Mouse (Mus musculus): ENCODE measurements around the gene Scimp. TPM values are rescaled to one million over a fixed set of nuclear protein-coding genes. Genes with fewer than 3 reads are reported as not detected.
A peak's percentile ranks its signal among the peaks of the same experiment; 100 is the strongest.
"Not testable (repeated sequence)": the region's sequence is repeated elsewhere in the genome, so short reads cannot be mapped to it uniquely, and the experiment has no call there.

The Scimp gene
- polyA plus RNA-seq, 1 experiment from 2014 or later, result 0.18 TPM

GRCm38 (mm10) chr11:70762641-70763040, 49.7 kb downstream of the Scimp start:
- Histone ChIP-seq H3K4me3 (replicated peaks) (no peak overlapping the region), H3K9me3 (replicated peaks) (no peaks in the 10 kb centered on the region), H3K4me1 (peaks cover 27% of the 10 kb centered on the region), H3K4me2 (no peak overlapping the region), H3K27me3 (replicated peaks) (no peaks in the 10 kb centered on the region), H3K27ac (replicated peaks) (no peak overlapping the region), H3K9ac (replicated peaks) (no peak overlapping the region), H3K36me3 (peaks cover 3% of the 10 kb centered on the region; the same call in 1 of the 2 replicates)
- WGBS, result 89% methylated on average over 9 of the region's 9 CpGs
- ATAC-seq (ENCODE audit: low FRiP score), result no peak

- H3K9ac ChIP-seq (replicated peaks); H3K4me3 ChIP-seq (replicated peaks); H3K36me3 ChIP-seq; H3K27me3 ChIP-seq (replicated peaks); H3K27ac ChIP-seq (replicated peaks); ATAC-seq (ENCODE audit: low FRiP score); H3K4me2 ChIP-seq; H3K9me3 ChIP-seq (replicated peaks): not testable (repeated sequence)
- H3K4me1 ChIP-seq, result peaks cover 15% of the 10 kb centered on the region
- 67% methylated on average over 3 of the region's 3 CpGs for WGBS
These were observed 51.9 kb downstream of the Scimp start for GRCm38 (mm10) chr11:70760446-70760845.

GRCm38 (mm10) chr11:70755645-70756044, 56.7 kb downstream of the Scimp start:
- no peaks in the 10 kb centered on the region for H3K4me1 ChIP-seq
- 13% methylated on average over 7 of the region's 7 CpGs for WGBS
- H3K4me2 ChIP-seq, result peak overlapping the region; percentile 36
- H3K9ac ChIP-seq (replicated peaks), result 0 out of 2 replicates have a peak overlapping the region, but pooled peaks have one; percentile 36
- ATAC-seq (ENCODE audit: low FRiP score), result no peak; the same call in 1 of the 2 replicates
- no peaks in the 10 kb centered on the region for H3K27me3 ChIP-seq (replicated peaks)
- no peak overlapping the region for H3K4me3 ChIP-seq (replicated peaks)
- H3K27ac ChIP-seq (replicated peaks), result no peak overlapping the region
- no peaks in the 10 kb centered on the region for H3K36me3 ChIP-seq
- H3K9me3 ChIP-seq (replicated peaks), result no peaks in the 10 kb centered on the region

- Histone ChIP-seq H3K4me1 (no peaks in the 10 kb centered on the region), H3K9ac (replicated peaks) (no peak overlapping the region), H3K27me3 (replicated peaks) (no peaks in the 10 kb centered on the region), H3K9me3 (replicated peaks) (no peaks in the 10 kb centered on the region), H3K27ac (replicated peaks) (no peak overlapping the region), H3K4me3 (replicated peaks) (no peak overlapping the region), H3K36me3 (no peaks in the 10 kb centered on the region), H3K4me2 (no peak overlapping the region)
- no peak for ATAC-seq (ENCODE audit: low FRiP score)
- WGBS, result 69% methylated on average over 7 of the region's 7 CpGs
These were observed 57.4 kb downstream of the Scimp start for GRCm38 (mm10) chr11:70754958-70755357.

- WGBS, result 71% methylated on average over 4 of the region's 4 CpGs
- Histone ChIP-seq H3K27me3 (replicated peaks) (no peaks in the 10 kb centered on the region), H3K4me3 (replicated peaks) (no peak overlapping the region), H3K9me3 (replicated peaks) (no peaks in the 10 kb centered on the region), H3K27ac (replicated peaks) (no peak overlapping the region), H3K9ac (replicated peaks) (no peak overlapping the region), H3K4me2 (no peak overlapping the region), H3K4me1 (no peaks in the 10 kb centered on the region), H3K36me3 (no peaks in the 10 kb centered on the region)
- no peak for ATAC-seq (ENCODE audit: low FRiP score)
These were observed 57.9 kb downstream of the Scimp start for GRCm38 (mm10) chr11:70754476-70754875.

GRCm38 (mm10) chr11:70753146-70753545, 59.2 kb downstream of the Scimp start:
- Histone ChIP-seq H3K4me1 (no peaks in the 10 kb centered on the region), H3K4me3 (replicated peaks) (no peak overlapping the region), H3K27me3 (replicated peaks) (no peaks in the 10 kb centered on the region), H3K36me3 (no peaks in the 10 kb centered on the region), H3K9me3 (replicated peaks) (no peaks in the 10 kb centered on the region), H3K9ac (replicated peaks) (no peak overlapping the region), H3K27ac (replicated peaks) (no peak overlapping the region), H3K4me2 (no peak overlapping the region)
- no peak for ATAC-seq (ENCODE audit: low FRiP score)
- 94% methylated on average over 10 of the region's 10 CpGs for WGBS

GRCm38 (mm10) chr11:70752337-70753017, 59.9 kb downstream of the Scimp start:
- Histone ChIP-seq H3K9me3 (replicated peaks) (no peaks in the 10 kb centered on the region), H3K36me3 (no peaks in the 10 kb centered on the region), H3K27ac (replicated peaks) (no peak overlapping the region), H3K27me3 (replicated peaks) (no peaks in the 10 kb centered on the region), H3K9ac (replicated peaks) (no peak overlapping the region), H3K4me3 (replicated peaks) (no peak overlapping the region), H3K4me1 (no peaks in the 10 kb centered on the region), H3K4me2 (no peak overlapping the region)
- WGBS, result 85% methylated on average over 4 of the region's 4 CpGs
- no peak for ATAC-seq (ENCODE audit: low FRiP score)

- H3K27me3 ChIP-seq (replicated peaks), result no peaks in the 10 kb centered on the region
- no peak overlapping the region for H3K27ac ChIP-seq (replicated peaks)
- no peak for ATAC-seq (ENCODE audit: low FRiP score)
- no peaks in the 10 kb centered on the region for H3K36me3 ChIP-seq
- no peaks in the 10 kb centered on the region for H3K4me1 ChIP-seq
- no peak overlapping the region for H3K4me3 ChIP-seq (replicated peaks)
- H3K9ac ChIP-seq (replicated peaks), result no peak overlapping the region
- WGBS, result 85% methylated on average over 4 of the region's 4 CpGs
- no peaks in the 10 kb centered on the region for H3K9me3 ChIP-seq (replicated peaks)
- H3K4me2 ChIP-seq, result no peak overlapping the region
These were observed 64.4 kb downstream of the Scimp start for GRCm38 (mm10) chr11:70747876-70748545.

- H3K4me3 ChIP-seq (replicated peaks), result no peak overlapping the region
- H3K9me3 ChIP-seq (replicated peaks), result no peaks in the 10 kb centered on the region
- no peak overlapping the region for H3K27ac ChIP-seq (replicated peaks)
- no peaks in the 10 kb centered on the region for H3K4me1 ChIP-seq
- no peaks in the 10 kb centered on the region for H3K36me3 ChIP-seq
- H3K27me3 ChIP-seq (replicated peaks), result no peaks in the 10 kb centered on the region
- no peak overlapping the region for H3K9ac ChIP-seq (replicated peaks)
- no peak overlapping the region for H3K4me2 ChIP-seq
- no peak for ATAC-seq (ENCODE audit: low FRiP score)
- 88% methylated on average over 7 of the region's 7 CpGs for WGBS
These were observed 66.8 kb downstream of the Scimp start for GRCm38 (mm10) chr11:70745636-70746035.

GRCm38 (mm10) chr11:70742581-70743459, 69.6 kb downstream of the Scimp start:
- Histone ChIP-seq H3K27ac (replicated peaks) (no peak overlapping the region), H3K36me3 (no peaks in the 10 kb centered on the region), H3K9me3 (replicated peaks) (no peaks in the 10 kb centered on the region), H3K4me3 (replicated peaks) (no peak overlapping the region), H3K9ac (replicated peaks) (no peak overlapping the region), H3K4me1 (no peaks in the 10 kb centered on the region), H3K27me3 (replicated peaks) (no peaks in the 10 kb centered on the region), H3K4me2 (no peak overlapping the region)
- ATAC-seq (ENCODE audit: low FRiP score), result no peak
- 74% methylated on average over 12 of the region's 12 CpGs for WGBS

GRCm38 (mm10) chr11:70742117-70742516, 70.3 kb downstream of the Scimp start:
- no peak overlapping the region for H3K4me3 ChIP-seq (replicated peaks)
- no peaks in the 10 kb centered on the region for H3K4me1 ChIP-seq
- H3K4me2 ChIP-seq, result no peak overlapping the region
- ATAC-seq (ENCODE audit: low FRiP score), result no peak
- no peaks in the 10 kb centered on the region for H3K36me3 ChIP-seq
- no peak overlapping the region for H3K9ac ChIP-seq (replicated peaks)
- no peaks in the 10 kb centered on the region for H3K27me3 ChIP-seq (replicated peaks)
- no peak overlapping the region for H3K27ac ChIP-seq (replicated peaks)
- 90% methylated on average over 7 of the region's 7 CpGs for WGBS
- H3K9me3 ChIP-seq (replicated peaks), result no peaks in the 10 kb centered on the region
